Mouse (Mus musculus) granulocyte monocyte progenitor cell, adult 5-6 weeks (primary cell): ENCODE measurements around the gene Rhpn2. TPM values are rescaled to one million over a fixed set of nuclear protein-coding genes. Genes with fewer than 3 reads are reported as not detected.

Experiments
- ATAC-seq: replicated peaks from 2 replicates; pipeline ENCODE4 v1.8.0; 2016; ENCODE audit warnings: mild to moderate bottlenecking, moderate TSS enrichment, inconsistent platforms; ENCODE audit not compliant: poor library complexity, severe bottlenecking
- total RNA-seq, 2 experiments: library from RNA; stranded (forward) in 1 of 2; stranded (reverse) in 1 of 2; fragments of 200-712, 200-1000 nt in 1 of 2; fragments of >200 nt in 1 of 2; fragmentation: Nextera tagmentation in 1 of 2; gene quantifications; 2 replicates each; pipeline ENCODE4 v1.2.3; 2014 to 2017

Rhpn2 gene
- total RNA-seq, 2 experiments from 2014 or later: not detected

- no peak for ATAC-seq
Measured at GRCm38 (mm10) chr7:35344785-35345330, 10.9 kb downstream of the Rhpn2 start.

GRCm38 (mm10) chr7:35347918-35348700 is 14.1 kb downstream of the Rhpn2 start:
- no peak for ATAC-seq

- ATAC-seq: no peak
Measured at GRCm38 (mm10) chr7:35349022-35349421, 15.1 kb downstream of the Rhpn2 start.

- no peak for ATAC-seq
Measured at GRCm38 (mm10) chr7:35349886-35350684, 16.1 kb downstream of the Rhpn2 start.

- ATAC-seq: no peak
Measured at GRCm38 (mm10) chr7:35351155-35351554, 17.2 kb downstream of the Rhpn2 start.

- no peak for ATAC-seq
Measured at GRCm38 (mm10) chr7:35353306-35353705, 19.3 kb downstream of the Rhpn2 start.

- ATAC-seq: no peak
Measured at GRCm38 (mm10) chr7:35355303-35355872, 21.4 kb downstream of the Rhpn2 start.

GRCm38 (mm10) chr7:35357621-35358020 is 23.7 kb downstream of the Rhpn2 start:
- ATAC-seq: no peak

- ATAC-seq: no peak
Measured at GRCm38 (mm10) chr7:35362253-35362652, 28.3 kb downstream of the Rhpn2 start.

GRCm38 (mm10) chr7:35362868-35363267 is 28.9 kb downstream of the Rhpn2 start:
- no peak for ATAC-seq

- ATAC-seq: no peak
Measured at GRCm38 (mm10) chr7:35365161-35365910, 31.4 kb downstream of the Rhpn2 start.

GRCm38 (mm10) chr7:35371096-35371495 is 37.1 kb downstream of the Rhpn2 start:
- no peak for ATAC-seq

- 0 out of 2 replicates have a peak, but pooled peaks have one; percentile 17 for ATAC-seq
Measured at GRCm38 (mm10) chr7:35372483-35373017, 38.6 kb downstream of the Rhpn2 start.

- no peak for ATAC-seq
Measured at GRCm38 (mm10) chr7:35373146-35373989, 39.4 kb downstream of the Rhpn2 start.

GRCm38 (mm10) chr7:35374265-35374664 is 40.3 kb downstream of the Rhpn2 start:
- no peak for ATAC-seq

- ATAC-seq: no peak
Measured at GRCm38 (mm10) chr7:35376623-35377022, 42.7 kb downstream of the Rhpn2 start.

GRCm38 (mm10) chr7:35379492-35380119 is 45.6 kb downstream of the Rhpn2 start:
- ATAC-seq: peak; percentile 72

- no peak for ATAC-seq
Measured at GRCm38 (mm10) chr7:35380351-35380750, 46.4 kb downstream of the Rhpn2 start.
